Mouse (Mus musculus) CD8-positive naive resting alpha-beta T cell, adult 57 days (primary cell): ENCODE data around the gene Dynlt1c. TPM values are rescaled to one million over a fixed set of nuclear protein-coding genes. Genes with fewer than 3 reads are reported as not detected.

Experiments
- total RNA-seq: library from RNA; stranded (reverse); gene quantifications from one replicate; pipeline ENCODE4 v1.2.4, GENCODE M21; 2023

Dynlt1c gene
- 38.2 TPM for total RNA-seq

DNA sequence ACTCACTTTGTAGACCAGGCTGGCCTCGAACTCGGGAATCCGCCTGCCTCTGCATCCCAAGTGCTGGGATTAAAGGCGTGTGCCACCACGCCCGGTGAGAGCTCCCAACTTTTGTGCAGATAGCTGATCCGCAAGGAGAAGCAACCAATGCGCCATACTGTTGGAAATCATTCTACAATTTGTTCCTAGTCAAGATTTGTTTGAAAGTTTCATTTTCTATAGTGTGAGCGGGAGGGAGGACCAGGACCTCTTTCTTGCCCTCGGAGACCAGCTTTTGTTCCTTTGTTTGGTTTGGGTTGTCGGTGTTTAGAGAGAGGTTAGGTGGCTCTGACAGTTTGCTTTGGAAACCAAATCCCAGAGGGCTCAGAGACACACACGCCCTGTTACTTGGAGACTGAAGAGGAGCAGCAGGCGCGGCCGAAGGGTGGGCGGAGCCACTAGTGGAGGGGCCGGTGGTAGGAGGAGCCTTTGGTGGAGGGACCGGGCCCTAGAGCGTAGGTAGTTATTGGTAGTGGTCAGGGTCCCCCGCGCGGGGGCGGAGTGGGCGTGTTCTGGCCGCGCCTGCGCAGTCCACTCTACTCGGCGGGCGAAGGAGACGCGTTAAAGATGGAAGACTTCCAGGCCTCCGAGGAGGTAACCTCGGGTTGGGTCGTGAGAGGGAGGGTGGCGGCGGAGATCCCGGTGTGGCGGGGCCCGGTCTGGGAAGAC is at the start of gene Dynlt1c:
TSS of gene Dynlt1c (plus strand) at position 468 of the 708 bp plus-strand sequence.

DNA sequence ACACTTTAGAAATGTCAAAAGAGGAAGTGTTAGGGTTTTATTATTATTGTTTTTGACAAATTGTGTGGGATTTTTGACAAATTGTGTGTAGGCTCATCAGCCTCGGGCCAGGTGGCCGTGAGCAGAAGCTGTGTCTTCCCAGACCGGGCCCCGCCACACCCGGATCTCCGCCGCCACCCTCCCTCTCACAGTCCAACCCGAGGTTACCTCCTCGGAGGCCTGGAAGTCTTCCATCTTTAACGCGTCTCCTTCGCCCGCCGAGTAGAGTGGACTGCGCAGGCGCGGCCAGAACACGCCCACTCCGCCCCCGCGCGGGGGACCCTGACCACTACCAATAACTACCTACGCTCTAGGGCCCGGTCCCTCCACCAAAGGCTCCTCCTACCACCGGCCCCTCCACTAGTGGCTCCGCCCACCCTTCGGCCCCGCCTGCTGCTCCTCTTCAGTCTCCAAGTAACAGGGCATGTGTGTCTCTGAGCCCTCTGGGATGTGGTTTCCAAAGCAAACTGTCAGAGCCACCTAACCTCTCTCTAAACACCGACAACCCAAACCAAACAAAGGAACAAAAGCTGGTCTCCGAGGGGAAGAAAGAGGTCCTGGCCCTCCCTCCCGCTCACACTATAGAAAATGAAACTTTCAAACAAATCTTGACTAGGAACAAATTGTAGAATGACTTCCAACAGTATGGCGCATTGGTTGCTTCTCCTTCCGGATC is 54.3 kb downstream of the Dynlt1c start, which contains the start of gene Dynlt1f:
TSS of gene Dynlt1f (minus strand) at position 334 of the 715 bp plus-strand sequence.

DNA sequence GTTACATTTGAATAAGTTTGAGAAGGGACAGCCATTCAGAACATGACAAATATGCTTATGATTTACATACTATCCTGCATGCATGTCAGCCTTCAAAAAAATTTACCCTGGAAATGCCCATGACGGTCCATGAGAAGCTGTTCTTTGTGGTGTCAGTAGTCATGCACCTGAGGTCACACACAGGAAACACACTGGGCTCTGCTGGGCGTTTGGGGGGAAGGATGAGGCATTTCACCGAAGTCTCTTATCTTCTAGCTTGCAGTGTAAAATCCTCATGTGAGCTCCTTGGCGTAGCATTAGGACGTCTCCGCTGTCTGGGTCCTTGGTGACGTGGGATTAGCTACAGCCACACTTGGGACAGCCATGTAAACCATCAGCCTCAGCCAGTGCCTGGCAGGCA is 57.3 kb downstream of the Dynlt1c start, which contains the start of gene Sytl3:
TSS of gene Sytl3 (plus strand) at position 293 of the 400 bp plus-strand sequence.

Other genes starting within 250 kb of the Dynlt1c start
- 72.8 TPM for gene Dynlt1b, start 171.6 kb upstream of the Dynlt1c start, total RNA-seq
- 81.4 TPM for gene Dynlt1f, start 54.2 kb downstream of the Dynlt1c start, total RNA-seq
- gene Sytl3, start 57.4 kb downstream of the Dynlt1c start, total RNA-seq = 272 TPM
- 353 TPM for gene Ezr, start 181.1 kb downstream of the Dynlt1c start, total RNA-seq